Mouse (Mus musculus) erythroblast, embryonic 14.5 days (primary cell): ENCODE data around the gene Tiam1. TPM values are rescaled to one million over a fixed set of nuclear protein-coding genes. Genes with fewer than 3 reads are reported as not detected.

ENCODE experiments used
- H3K27me3 ChIP-seq: 2 replicates; pipeline ENCODE4 v1.6.1; 2012; ENCODE audit warnings: inconsistent platforms; ENCODE audit not compliant: control insufficient read depth
- H3K36me3 ChIP-seq: 2 replicates; pipeline ENCODE4 v1.6.1; 2012; ENCODE audit warnings: mild to moderate bottlenecking, inconsistent platforms; ENCODE audit not compliant: control insufficient read depth
- H3K4me1 ChIP-seq: 2 replicates; pipeline ENCODE4 v1.6.1; 2012; ENCODE audit warnings: inconsistent platforms; ENCODE audit not compliant: control insufficient read depth
- H3K4me3 ChIP-seq: replicated peaks from 2 replicates; pipeline ENCODE3; 2012; ENCODE audit warnings: moderate library complexity, mild to moderate bottlenecking, inconsistent platforms
- H3K9me3 ChIP-seq: 2 replicates; pipeline ENCODE4 v1.6.1; 2012; ENCODE audit warnings: low read length, inconsistent platforms, mixed read lengths; ENCODE audit not compliant: control insufficient read depth
- GATA1 ChIP-seq: IDR thresholded peaks from 2 replicates; pipeline ENCODE4 v1.6.1; 2012; ENCODE audit warnings: low read length, inconsistent platforms, mixed read lengths
- TAL1 ChIP-seq: IDR thresholded peaks from 3 replicates; pipeline ENCODE4 v1.6.1; 2012; ENCODE audit warnings: low read length, inconsistent platforms, mixed read lengths
- polyA plus RNA-seq: library from polyadenylated mRNA; stranded (reverse); fragments of >175 nt; gene quantifications from 2 replicates; pipeline ENCODE4 v1.2.3, GENCODE M21; 2012

Gene Tiam1
- polyA plus RNA-seq, 1 experiment: 0.89 TPM

DNA sequence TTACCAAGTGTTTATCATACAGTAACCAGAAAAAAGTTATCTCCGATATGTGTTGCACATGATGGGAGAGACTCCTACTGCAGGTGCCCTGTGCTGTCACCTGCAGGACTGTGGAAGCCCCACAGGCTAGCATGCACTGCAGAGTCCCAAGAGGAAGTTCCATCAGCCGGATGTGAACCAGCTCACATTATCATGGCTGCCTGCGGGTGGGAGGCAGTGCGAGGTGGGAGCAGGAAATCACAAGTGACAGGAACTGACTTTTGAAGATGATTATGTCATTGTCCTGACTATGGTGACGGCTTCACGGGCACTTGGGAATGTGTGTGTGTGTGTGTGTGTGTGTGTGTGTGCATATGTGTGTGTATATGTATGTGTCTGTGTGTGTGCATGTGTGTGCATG lies 333.2 kb downstream of the Tiam1 start:
- peaks cover 16% of the 10 kb centered on the region for H3K4me1 ChIP-seq
- no peak overlapping the region for H3K4me3 ChIP-seq
- H3K36me3 ChIP-seq: no peaks in the 10 kb centered on the region; the same call in 1 of the 2 replicates
- no peaks in the 10 kb centered on the region for H3K9me3 ChIP-seq
- no peaks in the 10 kb centered on the region for H3K27me3 ChIP-seq
- no peak for TF ChIP-seq TAL1

DNA sequence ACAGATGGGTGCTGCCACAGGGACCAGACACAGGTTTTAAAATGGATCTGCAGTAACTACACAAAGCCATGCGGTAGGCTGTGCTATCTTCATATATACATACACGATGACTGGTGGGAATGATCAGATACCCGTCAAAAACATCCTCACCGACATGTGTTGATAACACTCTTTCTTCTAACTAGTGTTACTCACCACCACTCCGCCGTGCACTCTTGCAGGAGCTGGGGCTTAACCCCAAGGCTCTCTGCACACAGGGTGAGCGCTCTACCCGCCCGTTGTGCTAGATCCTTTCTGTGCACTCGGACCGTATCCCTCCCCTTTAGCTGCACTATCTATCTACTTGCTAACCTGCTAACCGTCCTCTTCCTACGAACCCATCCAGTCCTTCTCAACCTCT lies 335.4 kb downstream of the Tiam1 start:
- no peak for TF ChIP-seq TAL1
- TF ChIP-seq GATA1: no peak
- Histone ChIP-seq H3K27me3 (no peaks in the 10 kb centered on the region), H3K4me3 (no peak overlapping the region), H3K36me3 (peaks cover 8% of the 10 kb centered on the region), H3K9me3 (no peaks in the 10 kb centered on the region), H3K4me1 (peaks cover 10% of the 10 kb centered on the region)

GRCm38 (mm10) chr16:89805946-89806345 lies 337.6 kb downstream of the Tiam1 start:
- H3K36me3 ChIP-seq: peaks cover 12% of the 10 kb centered on the region
- no peaks in the 10 kb centered on the region for H3K9me3 ChIP-seq
- peaks cover 7% of the 10 kb centered on the region for H3K4me1 ChIP-seq
- TF ChIP-seq GATA1: no peak
- no peak for TF ChIP-seq TAL1
- no peak overlapping the region for H3K4me3 ChIP-seq
- no peaks in the 10 kb centered on the region for H3K27me3 ChIP-seq

DNA sequence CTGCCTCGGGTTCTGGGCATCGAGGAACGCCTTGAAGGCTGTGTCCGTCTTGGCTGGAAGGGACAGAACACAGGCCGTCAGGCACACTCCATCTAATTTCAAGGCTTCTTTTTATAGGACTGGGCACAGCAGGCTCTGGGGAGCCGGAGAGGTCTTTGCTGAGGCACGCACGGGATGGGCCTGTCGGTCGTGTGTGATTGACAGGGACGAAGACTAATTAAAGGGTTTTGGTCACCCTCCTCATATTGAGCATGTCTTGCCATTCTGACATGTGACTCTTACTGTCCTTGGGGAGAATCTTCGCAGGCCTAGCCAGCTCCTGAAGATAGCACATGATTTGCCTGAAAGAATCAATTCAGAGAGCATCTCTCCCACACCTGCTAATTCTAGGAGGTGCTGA lies 338.4 kb downstream of the Tiam1 start:
- TF ChIP-seq TAL1 (no peak), GATA1 (no peak)
- Histone ChIP-seq H3K4me1 (peaks cover 7% of the 10 kb centered on the region), H3K27me3 (no peaks in the 10 kb centered on the region), H3K36me3 (peaks cover 12% of the 10 kb centered on the region), H3K4me3 (no peak overlapping the region), H3K9me3 (no peaks in the 10 kb centered on the region)

GRCm38 (mm10) chr16:89801493-89801892 lies 342.1 kb downstream of the Tiam1 start:
- Histone ChIP-seq H3K9me3 (no peaks in the 10 kb centered on the region), H3K36me3 (peaks cover 12% of the 10 kb centered on the region), H3K4me1 (no peaks in the 10 kb centered on the region), H3K27me3 (no peaks in the 10 kb centered on the region), H3K4me3 (no peak overlapping the region)
- TF ChIP-seq GATA1 (no peak), TAL1 (no peak)

GRCm38 (mm10) chr16:89799772-89800171 lies 343.8 kb downstream of the Tiam1 start:
- Histone ChIP-seq H3K4me1 (no peaks in the 10 kb centered on the region), H3K36me3 (peaks cover 8% of the 10 kb centered on the region), H3K27me3 (no peaks in the 10 kb centered on the region), H3K9me3 (no peaks in the 10 kb centered on the region), H3K4me3 (no peak overlapping the region)
- TF ChIP-seq GATA1 (no peak), TAL1 (no peak)

DNA sequence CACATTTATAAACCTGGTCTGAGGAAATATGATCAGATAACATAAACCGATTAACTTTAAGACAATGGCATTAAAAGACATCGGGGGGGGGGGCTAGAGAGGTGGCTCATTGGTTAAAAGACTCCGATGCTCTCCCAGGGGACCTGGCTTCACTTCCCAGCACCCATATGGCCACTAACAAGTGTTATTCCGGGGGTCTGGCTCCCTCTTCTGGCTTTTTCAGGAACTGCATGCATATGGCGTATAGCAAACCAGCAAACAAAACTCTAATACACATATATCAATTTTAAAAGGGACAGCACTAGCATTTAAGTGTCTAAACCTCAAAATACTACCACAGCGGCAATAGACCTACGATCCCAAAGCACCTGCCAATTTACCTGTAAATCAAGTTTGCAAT lies 347.0 kb downstream of the Tiam1 start:
- Histone ChIP-seq H3K9me3 (no peaks in the 10 kb centered on the region), H3K4me1 (no peaks in the 10 kb centered on the region), H3K27me3 (no peaks in the 10 kb centered on the region), H3K36me3 (peaks cover 2% of the 10 kb centered on the region), H3K4me3 (no peak overlapping the region)
- TF ChIP-seq TAL1 (no peak), GATA1 (no peak)

DNA sequence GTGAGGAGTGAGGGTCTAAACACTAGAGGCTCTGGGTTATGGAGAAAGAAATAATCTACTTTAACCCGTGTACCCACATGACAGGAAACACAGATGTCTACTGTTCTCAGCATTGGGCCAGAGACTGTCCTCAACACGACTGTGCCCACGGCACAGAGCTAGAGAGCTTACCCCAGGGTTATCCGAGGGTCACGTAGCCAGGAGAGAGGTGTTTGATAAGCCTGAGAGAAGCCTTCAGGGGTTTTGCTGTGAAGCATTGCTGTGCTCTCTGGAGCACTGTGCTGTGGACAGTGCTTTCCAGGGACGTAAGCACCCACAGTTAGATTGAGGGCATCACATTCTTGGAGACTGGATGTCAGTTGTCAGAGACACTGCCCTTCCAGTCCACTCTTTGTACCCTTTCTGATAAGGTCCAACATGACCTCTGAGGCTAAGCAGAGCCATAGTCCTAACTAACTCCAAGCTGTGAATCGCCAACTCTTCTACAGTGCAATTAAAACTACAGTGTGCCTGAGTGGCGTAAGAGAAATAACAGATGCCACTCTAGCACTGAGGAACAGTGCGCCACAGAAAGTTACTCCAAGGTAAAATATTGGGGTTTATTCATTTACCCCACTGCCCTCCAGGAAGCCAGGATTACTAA lies 353.7 kb downstream of the Tiam1 start:
- no peak for TF ChIP-seq TAL1
- no peak for TF ChIP-seq GATA1
- Histone ChIP-seq H3K4me3 (no peak overlapping the region), H3K36me3 (peaks cover 2% of the 10 kb centered on the region), H3K9me3 (no peaks in the 10 kb centered on the region), H3K4me1 (peaks cover 2% of the 10 kb centered on the region), H3K27me3 (no peaks in the 10 kb centered on the region)

GRCm38 (mm10) chr16:89785795-89786194 lies 357.8 kb downstream of the Tiam1 start:
- peaks cover 2% of the 10 kb centered on the region for H3K9me3 ChIP-seq
- no peak for TF ChIP-seq TAL1
- TF ChIP-seq GATA1: no peak

GRCm38 (mm10) chr16:89779705-89780104 lies 363.9 kb downstream of the Tiam1 start:
- Histone ChIP-seq H3K4me1 (no peaks in the 10 kb centered on the region), H3K4me3 (no peak overlapping the region), H3K9me3 (peaks cover 2% of the 10 kb centered on the region), H3K36me3 (no peaks in the 10 kb centered on the region), H3K27me3 (no peaks in the 10 kb centered on the region)
- TF ChIP-seq TAL1: no peak
- no peak for TF ChIP-seq GATA1

More at GRCm38 (mm10) chr16:89785795-89786194, 357.8 kb downstream of the Tiam1 start:
- Histone ChIP-seq H3K4me1 (peaks cover 2% of the 10 kb centered on the region), H3K4me3 (no peak overlapping the region), H3K27me3 (no peaks in the 10 kb centered on the region), H3K36me3 (no peaks in the 10 kb centered on the region)
